In the genomic region with DNA sequence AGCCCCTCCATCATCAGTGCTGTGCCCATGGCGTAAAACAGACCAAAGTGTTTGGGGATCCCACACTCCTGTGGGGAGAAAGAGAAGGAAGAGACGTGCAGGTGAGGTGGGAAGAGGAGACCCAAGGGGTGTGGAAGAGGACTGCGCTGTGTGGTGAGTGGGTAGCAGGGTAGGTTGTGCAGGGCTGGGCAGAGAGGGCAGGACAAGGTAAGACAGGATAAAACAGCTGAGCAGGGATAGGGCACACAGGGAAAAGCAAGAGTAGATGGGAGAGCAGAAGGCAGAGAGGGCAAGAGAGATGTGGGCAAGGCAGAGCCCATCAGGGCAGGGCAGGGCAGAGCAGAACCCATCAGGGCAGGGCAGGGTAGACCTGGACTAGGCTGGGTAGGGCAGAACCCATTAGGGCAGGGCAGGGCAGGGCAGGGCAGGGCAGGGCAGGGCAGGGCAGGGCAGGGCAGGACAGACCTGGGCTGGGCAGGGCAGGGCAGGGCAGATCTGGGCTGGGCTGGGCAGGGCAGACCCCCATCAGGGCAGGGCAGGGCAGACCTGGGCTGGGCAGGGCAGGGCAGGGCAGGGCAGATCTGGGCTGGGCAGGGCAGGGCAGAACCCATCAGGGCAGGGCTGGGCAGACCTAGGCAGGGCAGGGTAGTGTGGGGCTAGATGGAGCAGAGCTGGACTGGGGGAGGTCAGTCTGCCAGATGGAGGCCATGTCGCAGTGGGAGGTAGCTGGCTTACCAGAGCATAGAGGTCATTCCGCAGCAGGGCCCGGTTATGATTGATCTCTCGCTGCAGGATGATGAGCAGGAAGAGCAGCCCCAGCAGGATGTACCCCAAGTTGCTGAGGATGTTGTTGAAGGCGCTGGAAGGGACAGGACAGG, we compare ENCODE assay signal across 13 mouse cellular contexts. TPM values are rescaled to one million over a fixed set of nuclear protein-coding genes. Genes with fewer than 3 reads are reported as not detected.
DNase-seq lines count a peak whose midpoint lies in the region; ATAC-seq and TF ChIP-seq lines count a peak whose summit lies in the region.
"Had no signal": no experiment of that assay in that cellular context is flagged by ENCODE, and none has a peak within 500 bp of the region (broad histone marks: within the 10 kb centered on the region; RNA-seq: fewer than 3 reads in every experiment).

No protein-coding gene starts in this region.

- no peak for DNase-seq in heart, embryonic 10.5 days (ENCODE audit: low spot score)
- no peak for DNase-seq in thymus, adult 2 months
- DNase-seq in thymus, adult 18-20 months = no peak
- no peak for DNase-seq in liver, embryonic 11.5 days (ENCODE audit: low spot score)
- no peak for DNase-seq in lung, postnatal 4 days
- DNase-seq: gastrocnemius, postnatal 36 days had no signal

- H3K4me3 ChIP-seq in heart, embryonic 12.5 days = no peak overlapping the region
- H3K4me3 ChIP-seq in heart, embryonic 10.5 days = no peak overlapping the region
- H3K4me3 ChIP-seq in thymus, adult 2 months (ENCODE audit: control insufficient read depth, insufficient read depth, low read length) = peak overlapping the region; percentile 9; the same call in 1 of the 2 replicates
- no peak overlapping the region for H3K4me3 ChIP-seq in liver, embryonic 11.5 days (ENCODE audit: low read depth, low read length)
- H3K4me3 ChIP-seq in stomach, embryonic 16.5 days (replicated peaks; ENCODE audit: low read length) = no peak overlapping the region
- H3K4me3 ChIP-seq: hindbrain, embryonic 10.5 days; midbrain, embryonic 12.5 days; neural tube, embryonic 12.5 days had no signal

- H3K4me1 ChIP-seq in heart, embryonic 12.5 days (replicated peaks) = no peaks in the 10 kb centered on the region
- 0 out of 2 replicates have a peak, but pooled peaks cover 4% of the 10 kb centered on the region for H3K4me1 ChIP-seq in heart, embryonic 10.5 days
- H3K4me1 ChIP-seq in thymus, adult 2 months (replicated peaks; ENCODE audit: control insufficient read depth, insufficient read depth, low read length) = peaks cover 44% of the 10 kb centered on the region
- H3K4me1 ChIP-seq in liver, embryonic 11.5 days (replicated peaks; ENCODE audit: control insufficient read depth, insufficient read depth, low read length) = peaks cover 32% of the 10 kb centered on the region
- H3K4me1 ChIP-seq in stomach, embryonic 16.5 days (ENCODE audit: control insufficient read depth, insufficient read depth, low read length) = 0 out of 2 replicates have a peak, but pooled peaks cover 3% of the 10 kb centered on the region
- H3K4me1 ChIP-seq: midbrain, embryonic 12.5 days; neural tube, embryonic 12.5 days had no signal

- 92% methylated on average over 8 of the region's 8 CpGs for WGBS in heart, embryonic 12.5 days
- WGBS in heart, embryonic 10.5 days = 92% methylated on average over 8 of the region's 8 CpGs
- WGBS in thymus, adult 2 months = 79% methylated on average over 8 of the region's 8 CpGs
- WGBS in liver, embryonic 11.5 days = 93% methylated on average over 8 of the region's 8 CpGs
- 89% methylated on average over 8 of the region's 8 CpGs for WGBS in stomach, embryonic 16.5 days

- H3K27me3 ChIP-seq in heart, embryonic 12.5 days (replicated peaks) = no peaks in the 10 kb centered on the region
- no peaks in the 10 kb centered on the region for H3K27me3 ChIP-seq in heart, embryonic 10.5 days (ENCODE audit: insufficient read depth, poor library complexity, severe bottlenecking)
- H3K27me3 ChIP-seq in thymus, adult 2 months (ENCODE audit: control insufficient read depth, insufficient read depth, low read length) = no peaks in the 10 kb centered on the region
- no peaks in the 10 kb centered on the region for H3K27me3 ChIP-seq in liver, embryonic 11.5 days (replicated peaks; ENCODE audit: control insufficient read depth, insufficient read depth, low read length)
- no peaks in the 10 kb centered on the region for H3K27me3 ChIP-seq in stomach, embryonic 16.5 days (ENCODE audit: control insufficient read depth, insufficient read depth, low read length)
- H3K27me3 ChIP-seq: midbrain, embryonic 12.5 days; neural tube, embryonic 12.5 days had no signal

- H3K36me3 ChIP-seq in heart, embryonic 12.5 days = peaks cover 94% of the 10 kb centered on the region
- peaks cover 94% of the 10 kb centered on the region for H3K36me3 ChIP-seq in heart, embryonic 10.5 days
- H3K36me3 ChIP-seq in thymus, adult 2 months (ENCODE audit: control insufficient read depth, insufficient read depth, low read length) = peaks cover 32% of the 10 kb centered on the region
- H3K36me3 ChIP-seq in liver, embryonic 11.5 days (ENCODE audit: control insufficient read depth, insufficient read depth, low read length) = peaks cover 36% of the 10 kb centered on the region
- H3K36me3 ChIP-seq in stomach, embryonic 16.5 days (ENCODE audit: control insufficient read depth, insufficient read depth, low read length) = peaks cover 11% of the 10 kb centered on the region; the same call in 1 of the 2 replicates

- ATAC-seq in heart, embryonic 12.5 days (ENCODE audit: insufficient number of reproducible peaks, low FRiP score) = peak; percentile 27; the same call in 1 of the 2 replicates
- peak; percentile 38 for ATAC-seq in liver, embryonic 11.5 days (replicated peaks; ENCODE audit: low FRiP score)
- ATAC-seq in stomach, embryonic 16.5 days (ENCODE audit: insufficient read depth, low FRiP score) = peak; percentile 22; the same call in 1 of the 2 replicates
- no peak for ATAC-seq in granulocyte monocyte progenitor cell, adult 5-6 weeks (replicated peaks; ENCODE audit: poor library complexity, severe bottlenecking)

- H3K9ac ChIP-seq in heart, embryonic 12.5 days = no peak overlapping the region
- no peak overlapping the region for H3K9ac ChIP-seq in liver, embryonic 11.5 days (ENCODE audit: low read depth, low read length)
- no peak overlapping the region for H3K9ac ChIP-seq in stomach, embryonic 16.5 days (ENCODE audit: low read length)
- H3K9ac ChIP-seq: midbrain, embryonic 12.5 days; neural tube, embryonic 12.5 days had no signal

- no peak overlapping the region for H3K27ac ChIP-seq in heart, embryonic 12.5 days (ENCODE audit: poor library complexity, severe bottlenecking)
- H3K27ac ChIP-seq in heart, embryonic 10.5 days = no peak overlapping the region
- H3K27ac ChIP-seq in thymus, adult 2 months (ENCODE audit: control insufficient read depth, insufficient read depth, low read length) = peak overlapping the region; percentile 95
- no peak overlapping the region for H3K27ac ChIP-seq in liver, embryonic 11.5 days (ENCODE audit: low read depth, low read length)
- no peak overlapping the region for H3K27ac ChIP-seq in stomach, embryonic 16.5 days (ENCODE audit: low read length)
- H3K27ac ChIP-seq: hindbrain, embryonic 10.5 days; kidney, postnatal 0 days; midbrain, embryonic 12.5 days; neural tube, embryonic 12.5 days had no signal

- no peak for TF ChIP-seq POLR2A in thymus, adult 2 months (IDR thresholded peaks at IDR 0.05; ENCODE audit: control insufficient read depth, extremely low read depth, insufficient read depth, low read length, poor library complexity)

- H3K9me3 ChIP-seq in heart, embryonic 12.5 days (replicated peaks) = no peaks in the 10 kb centered on the region
- H3K9me3 ChIP-seq in heart, embryonic 10.5 days = no peaks in the 10 kb centered on the region
- H3K9me3 ChIP-seq in liver, embryonic 11.5 days (ENCODE audit: control insufficient read depth, low read length) = no peaks in the 10 kb centered on the region
- no peaks in the 10 kb centered on the region for H3K9me3 ChIP-seq in stomach, embryonic 16.5 days (replicated peaks; ENCODE audit: control insufficient read depth, low read length)
- H3K9me3 ChIP-seq: hindbrain, embryonic 10.5 days; midbrain, embryonic 12.5 days; neural tube, embryonic 12.5 days had no signal

- H3K4me2 ChIP-seq in heart, embryonic 12.5 days = no peak overlapping the region
- H3K4me2 ChIP-seq in liver, embryonic 11.5 days = no peak overlapping the region
- H3K4me2 ChIP-seq in stomach, embryonic 16.5 days (ENCODE audit: low read depth, low read length) = no peak overlapping the region
- H3K4me2 ChIP-seq: midbrain, embryonic 12.5 days; neural tube, embryonic 12.5 days had no signal

- TF ChIP-seq CTCF in thymus, adult 2 months (IDR thresholded peaks at IDR 0.05; ENCODE audit: borderline replicate concordance, control insufficient read depth, extremely low read depth, insufficient read depth, low read length, poor library complexity) = no peak

RNA-seq across cellular contexts. Expression of a gene that starts 8.0 kb away (rescaled TPM):
- polyA plus RNA-seq in heart, embryonic 12.5 days (2016; fragmentation: Nextera tagmentation; extraction: Ambion mirVana) = 236 and 253 TPM in 2 replicates
- 303 and 413 TPM in 2 replicates for polyA plus RNA-seq in heart, embryonic 10.5 days (2016; fragmentation: Nextera tagmentation; extraction: Ambion mirVana)
- 66.3 and 69.5 TPM in 2 replicates for polyA plus RNA-seq in thymus, adult 2 months (2012; rRNA removed)
- polyA plus RNA-seq in liver, embryonic 11.5 days (2014; fragmentation: Nextera tagmentation; extraction: Ambion mirVana) = 17.9 and 24.1 TPM in 2 replicates
- 572 and 707 TPM in 2 replicates for polyA plus RNA-seq in stomach, embryonic 16.5 days (2015; fragmentation: Nextera tagmentation; extraction: Ambion mirVana)
- total RNA-seq in granulocyte monocyte progenitor cell, adult 5-6 weeks (2014; fragmentation: Nextera tagmentation) = not detected in 2 replicates
- not detected in 2 replicates for total RNA-seq in granulocyte monocyte progenitor cell, adult 5-6 weeks (2017)

RNA-seq across cellular contexts. Expression of a gene that starts 11.2 kb away (rescaled TPM):
- 48.5 and 53.5 TPM in 2 replicates for polyA plus RNA-seq in heart, embryonic 12.5 days (2016; fragmentation: Nextera tagmentation; extraction: Ambion mirVana)
- 37.0 and 37.2 TPM in 2 replicates for polyA plus RNA-seq in heart, embryonic 10.5 days (2016; fragmentation: Nextera tagmentation; extraction: Ambion mirVana)
- polyA plus RNA-seq in thymus, adult 2 months (2012; rRNA removed) = 504 and 614 TPM in 2 replicates
- polyA plus RNA-seq in liver, embryonic 11.5 days (2014; fragmentation: Nextera tagmentation; extraction: Ambion mirVana) = 34.1 and 36.2 TPM in 2 replicates
- 40.9 and 41.7 TPM in 2 replicates for polyA plus RNA-seq in stomach, embryonic 16.5 days (2015; fragmentation: Nextera tagmentation; extraction: Ambion mirVana)
- total RNA-seq in granulocyte monocyte progenitor cell, adult 5-6 weeks (2014; fragmentation: Nextera tagmentation) = 31.0 and 57.9 TPM in 2 replicates
- total RNA-seq in granulocyte monocyte progenitor cell, adult 5-6 weeks (2017) = 18.7 and 29.3 TPM in 2 replicates

RNA-seq across cellular contexts. Expression of a gene that starts 37.2 kb away (rescaled TPM):
- 43.6 and 45.0 TPM in 2 replicates for polyA plus RNA-seq in heart, embryonic 12.5 days (2016; fragmentation: Nextera tagmentation; extraction: Ambion mirVana)
- 45.5 and 50.3 TPM in 2 replicates for polyA plus RNA-seq in heart, embryonic 10.5 days (2016; fragmentation: Nextera tagmentation; extraction: Ambion mirVana)
- 23.1 and 30.4 TPM in 2 replicates for polyA plus RNA-seq in thymus, adult 2 months (2012; rRNA removed)
- polyA plus RNA-seq in liver, embryonic 11.5 days (2014; fragmentation: Nextera tagmentation; extraction: Ambion mirVana) = 33.7 and 37.3 TPM in 2 replicates
- 34.5 and 39.8 TPM in 2 replicates for polyA plus RNA-seq in stomach, embryonic 16.5 days (2015; fragmentation: Nextera tagmentation; extraction: Ambion mirVana)
- 26.8 and 31.6 TPM in 2 replicates for total RNA-seq in granulocyte monocyte progenitor cell, adult 5-6 weeks (2014; fragmentation: Nextera tagmentation)
- 16.6 and 22.4 TPM in 2 replicates for total RNA-seq in granulocyte monocyte progenitor cell, adult 5-6 weeks (2017)

RNA-seq across cellular contexts. Expression of a gene that starts 37.6 kb away (rescaled TPM):
- polyA plus RNA-seq in heart, embryonic 12.5 days (2016; fragmentation: Nextera tagmentation; extraction: Ambion mirVana) = 19.4 and 19.7 TPM in 2 replicates
- polyA plus RNA-seq in heart, embryonic 10.5 days (2016; fragmentation: Nextera tagmentation; extraction: Ambion mirVana) = 18.5 and 22.1 TPM in 2 replicates
- polyA plus RNA-seq in thymus, adult 2 months (2012; rRNA removed) = 72.8 and 85.1 TPM in 2 replicates
- polyA plus RNA-seq in liver, embryonic 11.5 days (2014; fragmentation: Nextera tagmentation; extraction: Ambion mirVana) = 12.2 and 13.6 TPM in 2 replicates
- 25.3 and 26.9 TPM in 2 replicates for polyA plus RNA-seq in stomach, embryonic 16.5 days (2015; fragmentation: Nextera tagmentation; extraction: Ambion mirVana)
- total RNA-seq in granulocyte monocyte progenitor cell, adult 5-6 weeks (2014; fragmentation: Nextera tagmentation) = 12.6 and 30.7 TPM in 2 replicates
- total RNA-seq in granulocyte monocyte progenitor cell, adult 5-6 weeks (2017) = 11.3 and 13.9 TPM in 2 replicates
